In the genomic region with DNA sequence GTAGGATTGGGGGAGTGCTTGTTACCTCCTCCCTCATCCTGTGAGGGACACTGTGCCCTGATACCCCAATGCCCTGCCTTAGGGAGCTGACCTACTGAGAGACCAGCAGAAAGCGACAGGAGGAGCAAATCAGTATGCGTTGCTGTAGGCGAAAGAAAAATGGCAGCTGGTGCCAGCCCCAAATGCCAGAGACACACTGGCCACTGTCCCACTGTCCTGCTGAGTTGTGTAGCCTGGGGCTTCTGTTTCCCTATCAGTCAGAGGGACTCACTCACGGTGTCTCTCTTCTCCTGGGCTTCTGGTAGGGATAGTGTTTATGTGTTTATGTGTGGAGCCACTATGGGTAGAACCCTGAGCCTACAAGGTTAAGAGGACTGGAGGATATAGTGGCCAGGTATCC, we compare ENCODE assay signal across 9 mouse cellular contexts. TPM values are rescaled to one million over a fixed set of nuclear protein-coding genes. Genes with fewer than 3 reads are reported as not detected.
A peak's percentile ranks its signal among the peaks of the same experiment; 100 is the strongest.
DNase-seq lines count a peak whose midpoint lies in the region; ATAC-seq lines count a peak whose summit lies in the region.
"Had no signal": no experiment of that assay in that cellular context is flagged by ENCODE, and none has a peak within 500 bp of the region (broad histone marks: within the 10 kb centered on the region; RNA-seq: fewer than 3 reads in every experiment).

No protein-coding gene starts in this region.

- H3K27ac ChIP-seq in heart, embryonic 15.5 days, result no peak overlapping the region
- no peak overlapping the region for H3K27ac ChIP-seq in lung, embryonic 16.5 days (ENCODE audit: low read length)
- no peak overlapping the region for H3K27ac ChIP-seq in intestine, embryonic 14.5 days (ENCODE audit: low read depth)
- no peak overlapping the region for H3K27ac ChIP-seq in stomach, embryonic 16.5 days (ENCODE audit: low read length)
- H3K27ac ChIP-seq: hindbrain, embryonic 15.5 days had no signal

- WGBS in heart, embryonic 15.5 days, result 74% methylated on average over 4 of the region's 4 CpGs
- WGBS in lung, embryonic 16.5 days, result 72% methylated on average over 4 of the region's 4 CpGs
- 82% methylated on average over 4 of the region's 4 CpGs for WGBS in intestine, embryonic 14.5 days
- WGBS in stomach, embryonic 16.5 days, result 75% methylated on average over 4 of the region's 4 CpGs

- DNase-seq in heart, adult 11 months, result no peak
- no peak for DNase-seq in lung, postnatal 25 days (ENCODE audit: low spot score)
- DNase-seq in intestine, embryonic 14.5 days (ENCODE audit: low spot score), result no peak
- no peak for DNase-seq in embryo, embryonic 10.5 days (ENCODE audit: low spot score)
- DNase-seq: forebrain, postnatal 0 days had no signal

- peaks cover 37% of the 10 kb centered on the region for H3K4me1 ChIP-seq in heart, embryonic 15.5 days (replicated peaks)
- peaks cover 2% of the 10 kb centered on the region; the same call in 1 of the 2 replicates for H3K4me1 ChIP-seq in lung, embryonic 16.5 days (replicated peaks; ENCODE audit: control insufficient read depth, insufficient read depth, low read length)
- 0 out of 2 replicates have a peak, but pooled peaks cover 6% of the 10 kb centered on the region for H3K4me1 ChIP-seq in intestine, embryonic 14.5 days (replicated peaks; ENCODE audit: control insufficient read depth, insufficient read depth, low read length)
- H3K4me1 ChIP-seq in stomach, embryonic 16.5 days (ENCODE audit: control insufficient read depth, insufficient read depth, low read length), result peaks cover 30% of the 10 kb centered on the region

- H3K9ac ChIP-seq in heart, embryonic 15.5 days, result peak overlapping the region; percentile 74; the same call in 1 of the 2 replicates
- H3K9ac ChIP-seq in lung, embryonic 16.5 days (ENCODE audit: low read length), result no peak overlapping the region
- H3K9ac ChIP-seq in intestine, embryonic 14.5 days (ENCODE audit: low read length), result no peak overlapping the region
- peak overlapping the region; percentile 88 for H3K9ac ChIP-seq in stomach, embryonic 16.5 days (ENCODE audit: low read length)
- H3K9ac ChIP-seq: forebrain, postnatal 0 days; hindbrain, embryonic 15.5 days had no signal

- no peak for ATAC-seq in heart, embryonic 15.5 days (replicated peaks; ENCODE audit: insufficient number of reproducible peaks, insufficient read depth, low FRiP score, low read depth)
- ATAC-seq in lung, embryonic 16.5 days (ENCODE audit: low read depth), result no peak
- no peak for ATAC-seq in intestine, embryonic 14.5 days (replicated peaks; ENCODE audit: low FRiP score, low TSS enrichment, low read depth)
- ATAC-seq in stomach, embryonic 16.5 days (ENCODE audit: insufficient read depth, low FRiP score), result no peak
- ATAC-seq: forebrain, postnatal 0 days had no signal

- peaks cover 21% of the 10 kb centered on the region for H3K27me3 ChIP-seq in heart, embryonic 15.5 days
- H3K27me3 ChIP-seq in lung, embryonic 16.5 days (ENCODE audit: control insufficient read depth, insufficient read depth, low read depth, low read length), result peaks cover 16% of the 10 kb centered on the region
- peaks cover 41% of the 10 kb centered on the region for H3K27me3 ChIP-seq in intestine, embryonic 14.5 days (replicated peaks; ENCODE audit: control insufficient read depth, insufficient read depth, low read length)
- peaks cover 10% of the 10 kb centered on the region for H3K27me3 ChIP-seq in stomach, embryonic 16.5 days (ENCODE audit: control insufficient read depth, insufficient read depth, low read length)

- H3K36me3 ChIP-seq in heart, embryonic 15.5 days, result peaks cover under 1% of the 10 kb centered on the region; the same call in 1 of the 2 replicates
- H3K36me3 ChIP-seq in lung, embryonic 16.5 days (ENCODE audit: control insufficient read depth, insufficient read depth, low read length), result peaks cover 2% of the 10 kb centered on the region; the same call in 1 of the 2 replicates
- peaks cover 5% of the 10 kb centered on the region; the same call in 1 of the 2 replicates for H3K36me3 ChIP-seq in intestine, embryonic 14.5 days (ENCODE audit: control insufficient read depth, insufficient read depth, low read length)
- H3K36me3 ChIP-seq in stomach, embryonic 16.5 days (ENCODE audit: control insufficient read depth, insufficient read depth, low read length), result no peaks in the 10 kb centered on the region
- H3K36me3 ChIP-seq: hindbrain, embryonic 15.5 days had no signal

- H3K4me2 ChIP-seq in heart, embryonic 15.5 days, result peak overlapping the region; percentile 92
- H3K4me2 ChIP-seq in lung, embryonic 16.5 days (ENCODE audit: low read depth, low read length), result peak overlapping the region; percentile 83
- H3K4me2 ChIP-seq in intestine, embryonic 14.5 days (ENCODE audit: low read length), result peak overlapping the region; percentile 90
- peak overlapping the region; percentile 79 for H3K4me2 ChIP-seq in stomach, embryonic 16.5 days (ENCODE audit: low read depth, low read length)

- no peaks in the 10 kb centered on the region for H3K9me3 ChIP-seq in heart, embryonic 15.5 days (replicated peaks)
- no peaks in the 10 kb centered on the region for H3K9me3 ChIP-seq in lung, embryonic 16.5 days (ENCODE audit: control insufficient read depth, low read length)
- H3K9me3 ChIP-seq in intestine, embryonic 14.5 days (ENCODE audit: control insufficient read depth, low read length), result no peaks in the 10 kb centered on the region
- H3K9me3 ChIP-seq in stomach, embryonic 16.5 days (replicated peaks; ENCODE audit: control insufficient read depth, low read length), result no peaks in the 10 kb centered on the region
- H3K9me3 ChIP-seq: hindbrain, embryonic 15.5 days had no signal

- peak overlapping the region; percentile 79 for H3K4me3 ChIP-seq in heart, embryonic 15.5 days
- H3K4me3 ChIP-seq in lung, embryonic 16.5 days (ENCODE audit: low read length), result no peak overlapping the region; the same call in 1 of the 2 replicates
- no peak overlapping the region for H3K4me3 ChIP-seq in intestine, embryonic 14.5 days (ENCODE audit: low read depth, low read length)
- H3K4me3 ChIP-seq in stomach, embryonic 16.5 days (replicated peaks; ENCODE audit: low read length), result peak overlapping the region; percentile 76

RNA-seq across cellular contexts. Expression of a gene that starts 1.5 kb away (rescaled TPM):
- polyA plus RNA-seq in heart, embryonic 15.5 days (2015; fragmentation: Nextera tagmentation; extraction: Ambion mirVana), result 62.9 and 83.1 TPM in 2 replicates
- polyA plus RNA-seq in lung, embryonic 16.5 days (2015; fragmentation: Nextera tagmentation; extraction: Ambion mirVana), result 75.3 and 78.6 TPM in 2 replicates
- 46.9 and 55.0 TPM in 2 replicates for polyA plus RNA-seq in intestine, embryonic 14.5 days (2014; fragmentation: Nextera tagmentation; extraction: Ambion mirVana)
- polyA plus RNA-seq in stomach, embryonic 16.5 days (2015; fragmentation: Nextera tagmentation; extraction: Ambion mirVana), result 109 and 111 TPM in 2 replicates

RNA-seq across cellular contexts. Expression of a gene that starts 12.7 kb away (rescaled TPM):
- 0.20 and 0.34 TPM in 2 replicates for polyA plus RNA-seq in heart, embryonic 15.5 days (2015; fragmentation: Nextera tagmentation; extraction: Ambion mirVana)
- not detected in 2 replicates for polyA plus RNA-seq in lung, embryonic 16.5 days (2015; fragmentation: Nextera tagmentation; extraction: Ambion mirVana)
- 0.08 TPM in 1 of 2 replicates, not detected in the other for polyA plus RNA-seq in intestine, embryonic 14.5 days (2014; fragmentation: Nextera tagmentation; extraction: Ambion mirVana)
- polyA plus RNA-seq in stomach, embryonic 16.5 days (2015; fragmentation: Nextera tagmentation; extraction: Ambion mirVana), result not detected in 2 replicates
- polyA plus RNA-seq: hindbrain, embryonic 15.5 days had no signal

RNA-seq across cellular contexts. Expression of a gene that starts 28.8 kb away (rescaled TPM):
- 28.5 and 34.2 TPM in 2 replicates for polyA plus RNA-seq in heart, embryonic 15.5 days (2015; fragmentation: Nextera tagmentation; extraction: Ambion mirVana)
- 45.0 and 45.3 TPM in 2 replicates for polyA plus RNA-seq in lung, embryonic 16.5 days (2015; fragmentation: Nextera tagmentation; extraction: Ambion mirVana)
- polyA plus RNA-seq in intestine, embryonic 14.5 days (2014; fragmentation: Nextera tagmentation; extraction: Ambion mirVana), result 77.6 and 78.6 TPM in 2 replicates
- 39.6 and 42.0 TPM in 2 replicates for polyA plus RNA-seq in stomach, embryonic 16.5 days (2015; fragmentation: Nextera tagmentation; extraction: Ambion mirVana)

Comparison
In these comparisons a context has a peak if more than half of its experiments do, and no peak if none do; other contexts are left out.
1. H3K4me3 ChIP-seq: peak in heart, embryonic 15.5 days (single experiment) and stomach, embryonic 16.5 days (single experiment); none in lung, embryonic 16.5 days (single experiment) and intestine, embryonic 14.5 days (single experiment).
2. H3K9ac ChIP-seq: peak in heart, embryonic 15.5 days (single experiment) and stomach, embryonic 16.5 days (single experiment); none in lung, embryonic 16.5 days (single experiment) and intestine, embryonic 14.5 days (single experiment).
3. Peak in every context shown above with its lines, with median percentiles within 50 percentile points of each other: H3K4me2 ChIP-seq.